Mouse (Mus musculus): Measurements from ENCODE around the gene Ppp2r3a. TPM values are rescaled to one million over a fixed set of nuclear protein-coding genes. Genes with fewer than 3 reads are reported as not detected.

The Ppp2r3a gene
- polyA plus RNA-seq, 1 experiment from 2014 or later, result 3.2 TPM

DNA sequence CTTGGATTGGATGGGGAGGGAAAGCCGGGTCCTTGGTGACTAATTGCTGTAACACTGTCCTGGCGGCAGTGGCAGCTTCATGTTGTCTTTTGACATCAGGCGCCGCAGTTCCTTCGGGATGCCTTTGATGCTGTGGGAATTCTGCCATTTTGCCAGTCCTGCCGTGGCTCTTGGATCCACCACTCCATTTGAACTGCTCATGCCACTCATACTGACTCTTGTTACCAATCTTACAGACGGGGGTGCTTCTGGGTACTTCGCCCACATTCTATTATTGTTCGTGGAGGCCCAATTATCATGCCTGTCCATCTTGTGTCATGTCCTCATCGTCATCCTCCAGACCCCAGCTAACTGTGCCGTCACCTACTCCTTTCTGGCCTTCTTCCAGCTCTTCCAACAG lies 29.7 kb upstream of the Ppp2r3a start:
- H3K36me3 ChIP-seq (replicated peaks), result no peaks in the 10 kb centered on the region
- H3K9ac ChIP-seq, result no peak overlapping the region
- H3K4me3 ChIP-seq (replicated peaks), result no peak overlapping the region
- no peak overlapping the region for H3K4me2 ChIP-seq
- WGBS (ENCODE audit: insufficient replicate concordance), result 70% methylated on average over 11 of the region's 11 CpGs
- H3K27ac ChIP-seq (replicated peaks), result no peak overlapping the region
- H3K27me3 ChIP-seq, result no peaks in the 10 kb centered on the region
- no peak for ATAC-seq (ENCODE audit: insufficient read depth)
- no peaks in the 10 kb centered on the region for H3K9me3 ChIP-seq (replicated peaks)
- H3K4me1 ChIP-seq (replicated peaks), result no peaks in the 10 kb centered on the region

DNA sequence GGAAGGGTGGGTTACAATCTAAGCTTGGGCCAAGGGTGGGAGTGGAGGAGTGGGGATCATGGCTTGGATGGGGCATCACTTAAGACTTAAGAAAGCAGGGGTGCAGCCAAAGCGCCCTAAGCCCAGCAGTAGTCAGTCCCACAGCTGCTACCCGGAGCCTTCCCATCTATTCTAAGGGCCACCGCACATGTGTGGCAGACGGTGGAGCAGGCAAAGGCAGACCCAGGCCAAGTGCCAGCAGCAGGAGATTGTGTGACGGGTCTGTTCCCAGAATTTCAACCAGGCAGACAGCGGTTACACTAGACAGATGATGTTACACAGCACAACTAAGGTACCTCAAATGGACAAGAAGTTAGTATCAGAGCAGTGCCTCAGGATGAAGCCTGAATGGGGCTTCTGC lies 29.3 kb upstream of the Ppp2r3a start:
- Histone ChIP-seq H3K4me2 (no peak overlapping the region), H3K9me3 (replicated peaks) (no peaks in the 10 kb centered on the region), H3K27ac (replicated peaks) (no peak overlapping the region), H3K27me3 (no peaks in the 10 kb centered on the region), H3K36me3 (replicated peaks) (no peaks in the 10 kb centered on the region), H3K9ac (no peak overlapping the region), H3K4me1 (replicated peaks) (no peaks in the 10 kb centered on the region), H3K4me3 (replicated peaks) (no peak overlapping the region)
- no peak for ATAC-seq (ENCODE audit: insufficient read depth)
- WGBS (ENCODE audit: insufficient replicate concordance), result 85% methylated on average over 6 of the region's 6 CpGs

DNA sequence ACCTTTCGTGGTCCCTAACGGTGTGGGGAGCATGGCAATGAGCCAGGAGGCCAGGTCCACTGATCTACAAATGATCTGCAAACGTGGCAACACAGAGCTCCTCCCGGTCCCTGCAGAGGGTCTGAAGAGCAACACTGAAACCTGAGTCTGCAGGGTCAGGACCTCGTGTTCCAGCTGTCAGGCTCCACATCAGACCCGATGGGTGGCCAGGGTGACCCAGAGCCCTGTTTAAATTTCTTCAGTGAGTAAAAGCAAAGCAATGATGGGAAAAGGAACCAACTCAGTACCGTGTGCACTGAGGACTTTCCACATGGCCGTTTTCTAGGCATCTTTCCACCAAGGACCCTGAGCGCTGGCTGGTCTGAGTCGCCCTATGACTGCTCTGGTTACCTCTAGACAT lies 28.6 kb upstream of the Ppp2r3a start:
- H3K27ac ChIP-seq (replicated peaks), result no peak overlapping the region
- no peak overlapping the region for H3K9ac ChIP-seq
- H3K36me3 ChIP-seq (replicated peaks), result no peaks in the 10 kb centered on the region
- no peaks in the 10 kb centered on the region for H3K27me3 ChIP-seq
- no peak overlapping the region for H3K4me3 ChIP-seq (replicated peaks)
- H3K4me2 ChIP-seq, result no peak overlapping the region
- WGBS (ENCODE audit: insufficient replicate concordance), result 59% methylated on average over 10 of the region's 10 CpGs
- no peaks in the 10 kb centered on the region for H3K9me3 ChIP-seq (replicated peaks)
- no peaks in the 10 kb centered on the region for H3K4me1 ChIP-seq (replicated peaks)
- no peak for ATAC-seq (ENCODE audit: insufficient read depth)

DNA sequence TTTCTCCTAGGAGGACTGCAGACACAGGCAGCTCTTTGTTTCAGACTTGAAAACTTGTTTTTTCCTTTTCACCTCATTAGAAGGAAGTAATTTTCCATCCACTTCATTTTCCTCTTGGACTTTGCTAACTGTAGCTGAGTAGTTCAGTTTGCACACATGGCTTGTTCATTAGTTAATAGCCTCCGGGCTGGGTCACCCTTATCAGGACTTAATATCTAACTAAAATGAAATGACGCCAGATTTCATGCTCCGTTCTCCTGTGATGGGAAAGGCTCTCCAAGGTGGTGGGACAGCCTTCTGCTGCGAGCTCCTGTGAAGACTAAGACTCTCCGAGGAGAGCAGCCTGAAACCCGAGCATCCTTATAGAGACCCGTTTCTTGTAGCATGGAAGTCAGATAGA lies 21.1 kb upstream of the Ppp2r3a start:
- Histone ChIP-seq H3K4me1 (replicated peaks) (no peaks in the 10 kb centered on the region), H3K36me3 (replicated peaks) (no peaks in the 10 kb centered on the region), H3K9ac (no peak overlapping the region), H3K27ac (replicated peaks) (no peak overlapping the region), H3K4me3 (replicated peaks) (no peak overlapping the region), H3K4me2 (no peak overlapping the region), H3K27me3 (no peaks in the 10 kb centered on the region), H3K9me3 (replicated peaks) (no peaks in the 10 kb centered on the region)
- WGBS (ENCODE audit: insufficient replicate concordance), result 66% methylated on average over 7 of the region's 7 CpGs
- no peak for ATAC-seq (ENCODE audit: insufficient read depth)

DNA sequence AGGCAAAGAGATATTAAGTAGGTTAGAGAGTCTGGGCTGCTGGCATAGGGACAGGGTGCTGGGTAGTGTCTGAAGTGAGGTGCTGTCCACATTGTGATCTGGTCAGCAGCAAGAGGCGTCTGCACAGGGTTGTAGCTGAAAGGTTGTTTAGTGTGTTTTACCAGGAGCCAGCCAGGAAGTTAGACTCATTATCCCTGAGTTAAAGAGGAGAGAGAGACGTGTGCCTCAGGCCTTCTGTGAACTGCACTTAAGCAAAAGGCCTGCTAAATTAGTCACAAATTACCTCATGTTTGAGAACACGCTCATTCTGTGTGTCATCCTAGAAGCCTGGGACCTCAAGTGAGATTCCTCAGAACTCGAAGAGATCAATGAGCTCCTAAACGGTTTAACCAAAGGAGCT lies 18.4 kb upstream of the Ppp2r3a start:
- Histone ChIP-seq H3K4me2 (no peak overlapping the region), H3K36me3 (replicated peaks) (no peaks in the 10 kb centered on the region), H3K27me3 (no peaks in the 10 kb centered on the region), H3K4me1 (replicated peaks) (no peaks in the 10 kb centered on the region), H3K4me3 (replicated peaks) (no peak overlapping the region), H3K27ac (replicated peaks) (no peak overlapping the region), H3K9me3 (replicated peaks) (no peaks in the 10 kb centered on the region), H3K9ac (no peak overlapping the region)
- no peak for ATAC-seq (ENCODE audit: insufficient read depth)
- 50% methylated on average over 5 of the region's 5 CpGs for WGBS (ENCODE audit: insufficient replicate concordance)

DNA sequence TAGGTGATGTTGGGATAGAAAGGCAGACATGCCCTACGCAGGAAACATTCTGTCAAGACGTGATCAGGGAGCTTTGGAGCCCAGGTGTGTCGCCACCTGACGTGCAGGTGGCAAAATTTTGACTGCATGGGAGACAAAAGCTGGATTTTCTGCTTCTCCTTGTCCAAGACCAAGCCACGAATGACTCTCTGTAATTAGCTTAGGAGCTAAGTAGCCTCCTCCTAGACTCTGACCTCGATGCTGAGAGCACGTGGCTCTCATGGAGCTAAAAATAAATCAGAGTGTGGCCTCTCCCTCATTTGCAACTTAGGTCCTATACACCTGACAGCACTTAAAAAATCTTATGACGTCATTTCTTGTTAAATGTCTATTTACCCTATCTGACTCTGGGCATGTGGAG lies 14.4 kb upstream of the Ppp2r3a start:
- H3K27me3 ChIP-seq, result no peaks in the 10 kb centered on the region
- no peak for ATAC-seq (ENCODE audit: insufficient read depth)
- no peaks in the 10 kb centered on the region for H3K4me1 ChIP-seq (replicated peaks)
- no peak overlapping the region for H3K9ac ChIP-seq
- no peak overlapping the region for H3K27ac ChIP-seq (replicated peaks)
- 55% methylated on average over 8 of the region's 8 CpGs for WGBS (ENCODE audit: insufficient replicate concordance)
- no peak overlapping the region for H3K4me3 ChIP-seq (replicated peaks)
- no peaks in the 10 kb centered on the region for H3K36me3 ChIP-seq (replicated peaks)
- H3K9me3 ChIP-seq (replicated peaks), result no peaks in the 10 kb centered on the region
- H3K4me2 ChIP-seq, result no peak overlapping the region

DNA sequence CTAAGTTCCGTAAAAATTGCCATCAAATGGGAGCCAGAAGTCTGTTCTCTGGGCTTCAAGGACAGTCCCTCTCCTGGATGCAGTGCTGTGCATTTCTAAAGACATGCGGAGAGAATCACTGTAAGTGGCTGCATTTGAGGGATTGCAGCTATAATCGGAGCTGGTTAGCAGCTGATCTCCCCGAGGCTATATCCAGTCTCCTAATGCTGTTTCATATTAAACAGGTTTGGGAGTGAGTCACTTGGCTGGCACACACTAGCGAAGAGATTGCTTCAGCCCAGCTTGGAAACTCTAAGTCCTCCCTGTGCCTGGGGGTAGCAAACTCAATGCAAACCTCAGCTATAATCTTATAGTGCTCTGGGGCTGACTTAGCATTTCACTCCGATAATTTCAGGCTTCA lies 14.0 kb upstream of the Ppp2r3a start:
- Histone ChIP-seq H3K4me1 (replicated peaks) (no peaks in the 10 kb centered on the region), H3K36me3 (replicated peaks) (no peaks in the 10 kb centered on the region), H3K27ac (replicated peaks) (no peak overlapping the region), H3K4me2 (no peak overlapping the region), H3K9me3 (replicated peaks) (no peaks in the 10 kb centered on the region), H3K9ac (no peak overlapping the region), H3K4me3 (replicated peaks) (no peak overlapping the region), H3K27me3 (no peaks in the 10 kb centered on the region)
- no peak for ATAC-seq (ENCODE audit: insufficient read depth)
- WGBS (ENCODE audit: insufficient replicate concordance), result 62% methylated on average over 6 of the region's 6 CpGs

DNA sequence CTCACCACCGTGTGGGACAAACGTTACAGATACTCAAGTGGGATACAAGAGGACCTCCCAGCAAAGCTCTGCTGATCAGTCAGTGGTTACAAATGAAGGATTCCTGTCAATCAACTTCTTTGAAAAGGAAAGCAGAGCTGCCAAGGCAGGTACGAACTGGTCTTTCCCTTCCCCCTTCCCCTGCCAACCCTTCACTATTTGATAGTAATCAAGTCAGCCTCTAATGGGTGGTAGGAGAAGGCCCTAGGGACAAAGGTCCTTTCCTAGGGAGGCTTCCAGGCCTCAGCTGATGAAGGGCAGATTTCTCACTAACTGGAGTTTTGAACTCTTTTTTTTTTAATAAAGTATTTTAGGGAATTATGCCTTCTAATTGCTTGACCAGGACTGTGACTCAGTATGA lies 11.2 kb upstream of the Ppp2r3a start:
- H3K9ac ChIP-seq, result no peak overlapping the region
- no peaks in the 10 kb centered on the region for H3K4me1 ChIP-seq (replicated peaks)
- no peak overlapping the region for H3K4me2 ChIP-seq
- WGBS (ENCODE audit: insufficient replicate concordance), result 65% methylated on average over 3 of the region's 3 CpGs
- ATAC-seq (ENCODE audit: insufficient read depth), result no peak
- H3K27ac ChIP-seq (replicated peaks), result no peak overlapping the region
- no peaks in the 10 kb centered on the region for H3K9me3 ChIP-seq (replicated peaks)
- H3K27me3 ChIP-seq, result no peaks in the 10 kb centered on the region
- H3K4me3 ChIP-seq (replicated peaks), result no peak overlapping the region
- no peaks in the 10 kb centered on the region for H3K36me3 ChIP-seq (replicated peaks)

DNA sequence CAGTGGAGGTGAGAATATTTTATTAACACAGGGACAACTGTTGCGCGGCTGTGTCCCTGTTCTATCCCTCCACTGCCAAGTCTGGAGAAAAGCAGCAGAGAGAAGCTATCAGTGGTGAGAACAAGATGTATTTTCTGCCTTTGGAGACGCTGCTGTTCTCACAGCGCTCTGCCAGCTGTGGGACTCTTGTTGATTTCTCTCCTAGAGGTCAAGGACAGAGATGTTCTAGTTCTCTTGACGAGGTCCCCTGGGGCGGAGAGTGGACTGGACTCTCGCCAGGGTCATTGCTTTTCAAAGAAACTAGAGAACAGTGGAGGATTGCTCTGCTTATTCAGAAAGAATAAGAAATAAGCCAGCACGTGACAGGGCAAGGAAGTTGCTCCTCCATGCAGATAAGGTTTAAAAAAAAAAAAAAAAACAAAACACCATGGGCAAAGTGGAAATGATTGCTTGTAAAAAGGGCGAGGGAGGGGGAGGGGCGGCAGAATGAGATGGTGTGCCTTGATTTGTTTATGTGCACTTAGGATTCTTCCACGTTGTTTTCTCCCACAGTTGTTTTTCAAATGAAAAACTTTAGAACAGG lies 10.5 kb upstream of the Ppp2r3a start:
- Histone ChIP-seq H3K9ac (no peak overlapping the region), H3K4me3 (replicated peaks) (no peak overlapping the region), H3K4me2 (no peak overlapping the region), H3K9me3 (replicated peaks) (no peaks in the 10 kb centered on the region), H3K4me1 (replicated peaks) (no peaks in the 10 kb centered on the region), H3K36me3 (replicated peaks) (no peaks in the 10 kb centered on the region), H3K27me3 (no peaks in the 10 kb centered on the region), H3K27ac (replicated peaks) (no peak overlapping the region)
- 39% methylated on average over 11 of the region's 11 CpGs for WGBS (ENCODE audit: insufficient replicate concordance)
- no peak for ATAC-seq (ENCODE audit: insufficient read depth)

DNA sequence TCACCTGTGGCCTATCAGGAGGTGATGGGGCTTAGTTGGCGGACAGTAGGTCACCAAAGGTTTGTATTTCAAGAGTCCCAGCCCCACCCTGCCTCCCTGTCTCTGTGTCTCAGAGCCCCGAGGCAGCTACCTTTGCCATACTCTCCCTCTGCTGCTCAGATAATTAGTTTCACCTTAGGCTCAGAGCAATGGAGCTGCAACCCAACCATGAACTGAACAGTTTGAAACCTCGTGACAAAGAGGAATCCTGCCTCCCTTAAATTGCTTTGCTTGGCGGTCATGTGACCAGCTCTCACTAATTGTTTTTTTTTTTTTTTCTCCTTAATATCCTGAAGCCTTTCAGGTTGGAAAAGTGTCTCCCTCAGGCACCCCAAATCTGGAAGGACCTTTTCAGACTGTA lies 9.8 kb upstream of the Ppp2r3a start:
- no peaks in the 10 kb centered on the region for H3K27me3 ChIP-seq
- H3K9me3 ChIP-seq (replicated peaks), result no peaks in the 10 kb centered on the region
- H3K4me1 ChIP-seq (replicated peaks), result no peaks in the 10 kb centered on the region
- no peak overlapping the region for H3K4me2 ChIP-seq
- H3K9ac ChIP-seq, result no peak overlapping the region
- no peak for ATAC-seq (ENCODE audit: insufficient read depth)
- 54% methylated on average over 4 of the region's 4 CpGs for WGBS (ENCODE audit: insufficient replicate concordance)
- no peaks in the 10 kb centered on the region for H3K36me3 ChIP-seq (replicated peaks)
- H3K27ac ChIP-seq (replicated peaks), result no peak overlapping the region
- no peak overlapping the region for H3K4me3 ChIP-seq (replicated peaks)

DNA sequence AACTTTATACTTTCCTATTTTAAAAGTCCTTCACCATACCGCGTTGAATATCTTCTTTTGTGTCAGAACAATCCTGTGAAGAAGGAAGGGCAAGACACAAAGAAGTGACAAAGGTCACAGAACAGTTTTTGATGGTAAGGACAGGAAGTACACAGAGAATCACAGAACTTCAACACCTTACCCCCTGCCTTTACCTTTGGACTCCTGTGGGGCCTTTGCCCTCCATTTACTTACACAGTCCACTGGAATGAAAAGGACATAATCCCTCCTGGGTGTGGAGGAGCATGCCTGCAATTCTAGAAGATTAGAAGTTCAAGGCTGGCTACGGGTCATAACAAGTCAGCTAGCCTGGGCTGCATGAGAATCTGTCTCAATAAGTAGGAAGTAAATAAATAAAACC lies 1.5 kb upstream of the Ppp2r3a start:
- Histone ChIP-seq H3K9ac (no peak overlapping the region), H3K27ac (replicated peaks) (no peak overlapping the region), H3K27me3 (peaks cover 9% of the 10 kb centered on the region; the same call in 1 of the 2 replicates), H3K4me3 (replicated peaks) (no peak overlapping the region), H3K36me3 (replicated peaks) (no peaks in the 10 kb centered on the region), H3K4me2 (no peak overlapping the region), H3K9me3 (replicated peaks) (no peaks in the 10 kb centered on the region), H3K4me1 (replicated peaks) (peaks cover 39% of the 10 kb centered on the region)
- 66% methylated on average over 3 of the region's 3 CpGs for whole genome bisulfite sequencing (ENCODE audit: insufficient replicate concordance)
- ATAC-seq (ENCODE audit: insufficient read depth), result no peak

DNA sequence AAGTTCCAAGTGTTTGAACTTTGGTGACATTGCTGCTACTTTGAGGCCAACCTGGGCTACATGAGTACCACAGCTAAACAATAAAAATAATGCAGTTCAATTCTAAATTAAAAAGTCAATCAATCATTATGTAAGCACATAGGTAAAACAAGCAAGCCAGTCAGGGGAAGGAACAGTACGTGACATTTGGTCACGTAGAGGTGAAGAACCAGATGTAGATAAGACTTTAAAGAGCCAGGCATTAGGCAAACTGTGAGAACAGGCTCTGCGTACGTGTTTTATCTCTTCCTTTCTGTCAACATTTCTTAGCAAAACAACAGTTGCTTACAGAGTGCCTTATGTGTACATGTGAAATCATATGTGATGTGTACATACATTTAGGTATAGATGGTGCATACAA lies 946 bp upstream of the Ppp2r3a start:
- Histone ChIP-seq H3K9ac (no peak overlapping the region), H3K27me3 (peaks cover 9% of the 10 kb centered on the region; the same call in 1 of the 2 replicates), H3K9me3 (replicated peaks) (no peaks in the 10 kb centered on the region), H3K4me1 (replicated peaks) (peaks cover 39% of the 10 kb centered on the region), H3K4me3 (replicated peaks) (no peak overlapping the region), H3K4me2 (peak overlapping the region; percentile 94), H3K36me3 (replicated peaks) (no peaks in the 10 kb centered on the region), H3K27ac (replicated peaks) (0 out of 2 replicates have a peak overlapping the region, but pooled peaks have one; percentile 60)
- ATAC-seq (ENCODE audit: insufficient read depth), result peak; percentile 10; the same call in 1 of the 2 replicates
- WGBS (ENCODE audit: insufficient replicate concordance), result 8% methylated on average over 4 of the region's 4 CpGs

All from liver, embryonic 15.5 days (tissue).